Mouse (Mus musculus) neural tube, embryonic 13.5 days (tissue): ENCODE results near the gene Mettl16. TPM values are rescaled to one million over a fixed set of nuclear protein-coding genes. Genes with fewer than 3 reads are reported as not detected.
A peak's percentile ranks its signal among the peaks of the same experiment; 100 is the strongest.

ENCODE experiments used
- ATAC-seq: fragments of 200-750 bp; cut with Nextera tagmentation; 2 replicates; pipeline ENCODE4 v1.8.0; 2017; ENCODE audit warnings: low read depth, mild to moderate bottlenecking, moderate TSS enrichment, moderate library complexity
- H3K27ac ChIP-seq: fragments of 300-500 bp; sonication (generic); replicated peaks from 2 replicates; pipeline ENCODE4 v1.5.1; 2015; ENCODE audit warnings: moderate library complexity, mild to moderate bottlenecking, inconsistent platforms
- H3K27me3 ChIP-seq: fragments of 300-500 bp; sonication (generic); 2 replicates; pipeline ENCODE4 v1.6.1; 2015; ENCODE audit warnings: mild to moderate bottlenecking, inconsistent platforms
- H3K36me3 ChIP-seq: fragments of 300-500 bp; sonication (generic); 2 replicates; pipeline ENCODE4 v1.6.1; 2015; ENCODE audit warnings: mild to moderate bottlenecking, inconsistent platforms
- H3K4me1 ChIP-seq: fragments of 300-500 bp; sonication (generic); replicated peaks from 2 replicates; pipeline ENCODE4 v1.6.1; 2015; ENCODE audit warnings: inconsistent platforms
- H3K4me2 ChIP-seq: fragments of 300-500 bp; sonication (generic); 2 replicates; pipeline ENCODE4 v1.6.1; 2015; ENCODE audit warnings: inconsistent platforms, mild to moderate bottlenecking, moderate library complexity
- H3K4me3 ChIP-seq: fragments of 300-500 bp; sonication (generic); 2 replicates; pipeline ENCODE4 v1.5.1; 2015; ENCODE audit warnings: mild to moderate bottlenecking, inconsistent platforms
- H3K9ac ChIP-seq: fragments of 300-500 bp; sonication (generic); 2 replicates; pipeline ENCODE4 v1.6.1; 2015; ENCODE audit warnings: moderate library complexity, mild to moderate bottlenecking, inconsistent platforms
- H3K9me3 ChIP-seq: fragments of 300-500 bp; sonication (generic); 2 replicates; pipeline ENCODE4 v1.6.1; 2016; ENCODE audit warnings: inconsistent platforms
- WGBS: fragments of 180-500 bp; shearing (Covaris S2); methylation state at CpG from one replicate; pipeline ENCODE4 v1.1.7; 2015; 5-methylcytosine and 5-hydroxymethylcytosine counted together
- polyA plus RNA-seq: library from polyadenylated mRNA; unstranded; fragments of >200 nt; fragmentation: Nextera tagmentation; extraction: Ambion mirVana; gene quantifications from 2 replicates; pipeline ENCODE4 v1.2.1, GENCODE M21; 2015

The Mettl16 gene
- 40.2 and 49.8 TPM in 2 replicates for polyA plus RNA-seq

- peak within 1 kb of the TSS; percentile 79 for H3K9ac ChIP-seq
- under 1% methylated on average over 43 of the region's 43 CpGs for WGBS
Measured at GRCm38 (mm10) chr11:74770595-74771207, at the start of gene Mettl16. Gene Mettl16 (plus strand): TSS chr11:74770830.

GRCm38 (mm10) chr11:74721141-74721540 is 49.5 kb upstream of the Mettl16 start:
- no peaks in the 10 kb centered on the region for H3K36me3 ChIP-seq
- no peak for ATAC-seq
- peaks cover 48% of the 10 kb centered on the region for H3K4me1 ChIP-seq
- no peaks in the 10 kb centered on the region for H3K9me3 ChIP-seq
- H3K9ac ChIP-seq, result no peak overlapping the region
- peak overlapping the region; percentile 79 for H3K4me2 ChIP-seq
- H3K27me3 ChIP-seq, result no peaks in the 10 kb centered on the region
- WGBS, result 66% methylated on average over 2 of the region's 2 CpGs
- peak overlapping the region; percentile 20; the same call in 1 of the 2 replicates for H3K4me3 ChIP-seq
- no peak overlapping the region for H3K27ac ChIP-seq

More at GRCm38 (mm10) chr11:74770595-74771207, at the start of gene Mettl16:
- Histone ChIP-seq H3K4me2 (peak within 1 kb of the TSS; percentile 84), H3K4me1 (peaks cover 24% of the 10 kb centered on the region), H3K9me3 (no peaks in the 10 kb centered on the region), H3K27ac (peak within 1 kb of the TSS; percentile 95), H3K36me3 (peaks cover 22% of the 10 kb centered on the region), H3K27me3 (no peaks in the 10 kb centered on the region), H3K4me3 (peak within 1 kb of the TSS; percentile 80)
- ATAC-seq, result peak; percentile 96

- Histone ChIP-seq H3K9me3 (no peaks in the 10 kb centered on the region), H3K36me3 (no peaks in the 10 kb centered on the region), H3K4me3 (peak overlapping the region; percentile 58), H3K27me3 (no peaks in the 10 kb centered on the region), H3K27ac (no peak overlapping the region), H3K4me2 (peak overlapping the region; percentile 79), H3K4me1 (peaks cover 40% of the 10 kb centered on the region), H3K9ac (peak overlapping the region; percentile 75)
- no peak for ATAC-seq
- 34% methylated on average over 3 of the region's 3 CpGs for WGBS
Measured at GRCm38 (mm10) chr11:74721971-74722370, 48.7 kb upstream of the Mettl16 start.

GRCm38 (mm10) chr11:74723357-74724234 is 47.0 kb upstream of the Mettl16 start:
- Histone ChIP-seq H3K27ac (peak overlapping the region; percentile 99), H3K9me3 (no peaks in the 10 kb centered on the region), H3K4me1 (peaks cover 40% of the 10 kb centered on the region), H3K4me2 (peak overlapping the region; percentile 79), H3K27me3 (no peaks in the 10 kb centered on the region), H3K9ac (peak overlapping the region; percentile 92), H3K36me3 (no peaks in the 10 kb centered on the region), H3K4me3 (peak overlapping the region; percentile 58)
- ATAC-seq, result peak; percentile 85
- WGBS, result under 1% methylated on average over 32 of the region's 75 CpGs

GRCm38 (mm10) chr11:74724235-74724791 is 46.3 kb upstream of the Mettl16 start, which contains the start of gene Pafah1b1:
Gene Pafah1b1 (minus strand): TSS chr11:74724670.
- under 1% methylated on average over 27 of the region's 56 CpGs for WGBS
- peak within 1 kb of the TSS; percentile 58 for H3K4me3 ChIP-seq
- ATAC-seq, result peak; percentile 97
- no peaks in the 10 kb centered on the region for H3K27me3 ChIP-seq
- H3K36me3 ChIP-seq, result no peaks in the 10 kb centered on the region
- H3K4me2 ChIP-seq, result peak within 1 kb of the TSS; percentile 79
- H3K4me1 ChIP-seq, result peaks cover 39% of the 10 kb centered on the region
- H3K27ac ChIP-seq, result peak within 1 kb of the TSS; percentile 99
- H3K9ac ChIP-seq, result peak within 1 kb of the TSS; percentile 92
- no peaks in the 10 kb centered on the region for H3K9me3 ChIP-seq

- H3K4me2 ChIP-seq, result peak overlapping the region; percentile 79
- H3K36me3 ChIP-seq, result no peaks in the 10 kb centered on the region
- H3K4me1 ChIP-seq, result peaks cover 30% of the 10 kb centered on the region
- ATAC-seq, result no peak
- H3K9ac ChIP-seq, result peak overlapping the region; percentile 92
- H3K27me3 ChIP-seq, result no peaks in the 10 kb centered on the region
- no peaks in the 10 kb centered on the region for H3K9me3 ChIP-seq
- H3K4me3 ChIP-seq, result peak overlapping the region; percentile 58; the same call in 1 of the 2 replicates
- 67% methylated on average over 5 of the region's 5 CpGs for WGBS
- peak overlapping the region; percentile 99 for H3K27ac ChIP-seq
Measured at GRCm38 (mm10) chr11:74725181-74725580, 45.4 kb upstream of the Mettl16 start.

GRCm38 (mm10) chr11:74734917-74735316 is 35.7 kb upstream of the Mettl16 start:
- no peak overlapping the region for H3K9ac ChIP-seq
- H3K4me1 ChIP-seq, result peaks cover 9% of the 10 kb centered on the region
- peak; percentile 56; the same call in 1 of the 2 replicates for ATAC-seq
- no peaks in the 10 kb centered on the region for H3K27me3 ChIP-seq
- peak overlapping the region; percentile 33 for H3K4me2 ChIP-seq
- no peak overlapping the region for H3K4me3 ChIP-seq
- H3K9me3 ChIP-seq, result no peaks in the 10 kb centered on the region
- WGBS, result 15% methylated on average over 7 of the region's 7 CpGs
- H3K27ac ChIP-seq, result no peak overlapping the region; the same call in 1 of the 2 replicates
- H3K36me3 ChIP-seq, result no peaks in the 10 kb centered on the region

GRCm38 (mm10) chr11:74737861-74738260 is 32.8 kb upstream of the Mettl16 start:
- WGBS, result 70% methylated on average over 3 of the region's 3 CpGs
- H3K9me3 ChIP-seq, result no peaks in the 10 kb centered on the region
- H3K4me3 ChIP-seq, result no peak overlapping the region
- H3K4me1 ChIP-seq, result peaks cover 9% of the 10 kb centered on the region
- no peak for ATAC-seq
- H3K4me2 ChIP-seq, result no peak overlapping the region
- no peaks in the 10 kb centered on the region for H3K27me3 ChIP-seq
- H3K9ac ChIP-seq, result no peak overlapping the region
- H3K27ac ChIP-seq, result no peak overlapping the region
- no peaks in the 10 kb centered on the region for H3K36me3 ChIP-seq

GRCm38 (mm10) chr11:74748022-74748421 is 22.6 kb upstream of the Mettl16 start:
- Histone ChIP-seq H3K9ac (no peak overlapping the region), H3K4me2 (no peak overlapping the region), H3K4me1 (peaks cover 7% of the 10 kb centered on the region), H3K9me3 (no peaks in the 10 kb centered on the region), H3K27me3 (no peaks in the 10 kb centered on the region), H3K36me3 (no peaks in the 10 kb centered on the region), H3K4me3 (no peak overlapping the region), H3K27ac (no peak overlapping the region)
- ATAC-seq, result no peak
- 78% methylated on average over 4 of the region's 4 CpGs for WGBS

- 78% methylated on average over 13 of the region's 13 CpGs for whole genome bisulfite sequencing
Measured at GRCm38 (mm10) chr11:74749241-74749640, 21.4 kb upstream of the Mettl16 start.

GRCm38 (mm10) chr11:74750662-74751351 is 19.8 kb upstream of the Mettl16 start:
- no peak overlapping the region for H3K9ac ChIP-seq
- no peaks in the 10 kb centered on the region for H3K27me3 ChIP-seq
- peak overlapping the region; percentile 72 for H3K27ac ChIP-seq
- H3K4me1 ChIP-seq, result peaks cover 7% of the 10 kb centered on the region
- no peaks in the 10 kb centered on the region for H3K36me3 ChIP-seq
- H3K9me3 ChIP-seq, result no peaks in the 10 kb centered on the region
- 86% methylated on average over 7 of the region's 7 CpGs for WGBS
- H3K4me3 ChIP-seq, result no peak overlapping the region
- ATAC-seq, result no peak
- no peak overlapping the region for H3K4me2 ChIP-seq

More at GRCm38 (mm10) chr11:74749241-74749640, 21.4 kb upstream of the Mettl16 start:
- H3K27ac ChIP-seq, result no peak overlapping the region
- H3K27me3 ChIP-seq, result no peaks in the 10 kb centered on the region
- no peak overlapping the region for H3K4me2 ChIP-seq
- no peaks in the 10 kb centered on the region for H3K9me3 ChIP-seq
- ATAC-seq, result no peak
- no peak overlapping the region for H3K9ac ChIP-seq
- H3K4me3 ChIP-seq, result no peak overlapping the region
- peaks cover 7% of the 10 kb centered on the region for H3K4me1 ChIP-seq
- no peaks in the 10 kb centered on the region for H3K36me3 ChIP-seq
